Mouse (Mus musculus): Measurements from ENCODE around the gene Tekt3. TPM values are rescaled to one million over a fixed set of nuclear protein-coding genes. Genes with fewer than 3 reads are reported as not detected.

The Tekt3 gene
- polyA plus RNA-seq, 1 experiment from 2014 or later, result 0.79 TPM

DNA sequence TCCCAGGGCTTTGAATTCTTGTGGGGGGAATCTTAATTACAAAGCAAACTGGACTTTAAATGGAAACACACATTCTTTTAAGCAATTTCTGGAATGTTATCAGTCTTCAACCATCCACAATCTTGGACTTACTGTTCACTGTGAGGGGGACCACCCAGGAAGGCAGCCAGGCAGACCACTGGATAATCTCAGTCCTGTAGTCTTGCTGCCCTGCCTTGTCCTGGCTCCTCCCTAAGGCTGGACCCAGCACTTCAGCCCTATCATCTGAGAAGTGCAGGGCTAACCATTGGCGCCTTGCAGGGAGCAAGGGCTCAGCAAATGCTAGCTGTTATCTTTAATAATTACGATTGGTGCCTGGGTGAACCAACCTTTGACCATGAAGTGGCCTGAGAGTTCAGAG is 37.3 kb upstream of the Tekt3 start:
- WGBS, result 26% methylated on average over 2 of the region's 2 CpGs
- no peaks in the 10 kb centered on the region for H3K27me3 ChIP-seq (replicated peaks; ENCODE audit: insufficient read depth, low read length)
- no peak overlapping the region for H3K4me3 ChIP-seq (ENCODE audit: low read depth, low read length)
- TF ChIP-seq CTCF (IDR thresholded peaks at IDR 0.05) (no peak), EP300 (IDR thresholded peaks at IDR 0.05) (peak; percentile 15; the same call in 1 of the 2 replicates)
- ATAC-seq, result no peak
- H3K27ac ChIP-seq (ENCODE audit: low read length), result peak overlapping the region; percentile 43; the same call in 1 of the 2 replicates
- peaks cover 44% of the 10 kb centered on the region for H3K4me1 ChIP-seq (ENCODE audit: insufficient read depth, low read depth, low read length)
- H3K4me2 ChIP-seq (replicated peaks; ENCODE audit: low read depth, low read length), result no peak overlapping the region
- DNase-seq (ENCODE audit: low spot score), result peak; percentile 48
- no peaks in the 10 kb centered on the region for H3K9me3 ChIP-seq (ENCODE audit: low read length)
- H3K36me3 ChIP-seq (ENCODE audit: insufficient read depth, low read length), result no peaks in the 10 kb centered on the region
- no peak overlapping the region for H3K9ac ChIP-seq (replicated peaks; ENCODE audit: low read depth)

DNA sequence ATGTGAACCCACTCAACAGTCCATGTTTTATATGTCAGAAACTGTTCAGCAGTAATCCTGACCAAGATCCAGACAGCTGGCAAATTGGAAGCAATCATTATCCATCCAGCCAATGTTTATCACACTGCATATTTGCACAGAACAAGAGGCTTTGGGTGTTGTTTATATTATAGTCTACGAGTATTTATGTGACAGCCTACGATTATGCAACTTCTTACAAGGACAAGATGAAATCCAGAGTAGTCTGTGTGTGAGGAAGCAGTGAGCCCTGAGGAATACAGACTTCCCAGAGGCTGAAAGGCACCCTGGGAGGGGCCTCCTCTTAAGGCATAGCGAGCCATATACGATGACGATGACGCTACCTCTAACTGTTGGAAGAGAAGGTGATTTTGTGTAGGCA is 36.0 kb upstream of the Tekt3 start:
- Histone ChIP-seq H3K4me2 (replicated peaks; ENCODE audit: low read depth, low read length) (no peak overlapping the region), H3K27me3 (replicated peaks; ENCODE audit: insufficient read depth, low read length) (no peaks in the 10 kb centered on the region), H3K4me1 (ENCODE audit: insufficient read depth, low read depth, low read length) (peaks cover 53% of the 10 kb centered on the region), H3K36me3 (ENCODE audit: insufficient read depth, low read length) (no peaks in the 10 kb centered on the region), H3K9me3 (ENCODE audit: low read length) (no peaks in the 10 kb centered on the region), H3K27ac (ENCODE audit: low read length) (peak overlapping the region; percentile 73), H3K9ac (replicated peaks; ENCODE audit: low read depth) (no peak overlapping the region), H3K4me3 (ENCODE audit: low read depth, low read length) (no peak overlapping the region)
- peak; percentile 96 for DNase-seq (ENCODE audit: low spot score)
- TF ChIP-seq EP300 (IDR thresholded peaks at IDR 0.05) (peak; percentile 96), CTCF (IDR thresholded peaks at IDR 0.05) (no peak)
- 27% methylated on average over 6 of the region's 6 CpGs for WGBS
- ATAC-seq, result peak; percentile 55

DNA sequence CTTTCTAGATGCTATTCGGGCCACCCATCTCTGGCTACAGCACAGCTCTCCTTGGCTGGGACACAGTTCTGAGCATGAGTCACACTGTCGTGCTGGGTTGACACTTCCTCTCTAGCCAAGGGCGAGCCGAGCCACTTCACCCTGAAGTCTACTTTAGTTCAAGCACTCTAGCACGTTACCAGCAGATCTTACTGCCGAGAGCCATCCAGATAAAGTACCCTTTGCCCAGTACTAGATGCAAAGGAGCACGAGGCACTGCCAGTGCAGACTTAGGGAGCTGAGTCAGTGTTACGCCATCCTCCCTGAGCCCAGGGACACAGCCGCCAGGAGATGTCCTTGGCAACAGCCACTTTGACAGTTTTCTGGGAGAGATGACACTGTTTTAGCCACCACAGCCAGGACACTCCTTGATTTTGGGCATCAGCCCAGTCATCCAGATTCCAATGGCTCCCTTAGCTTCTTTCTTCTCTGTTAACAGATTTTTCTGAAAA is 34.8 kb upstream of the Tekt3 start:
- peak; percentile 91 for ATAC-seq
- 14% methylated on average over 9 of the region's 9 CpGs for WGBS
- peak overlapping the region; percentile 73; the same call in 1 of the 2 replicates for H3K27ac ChIP-seq (ENCODE audit: low read length)

DNA sequence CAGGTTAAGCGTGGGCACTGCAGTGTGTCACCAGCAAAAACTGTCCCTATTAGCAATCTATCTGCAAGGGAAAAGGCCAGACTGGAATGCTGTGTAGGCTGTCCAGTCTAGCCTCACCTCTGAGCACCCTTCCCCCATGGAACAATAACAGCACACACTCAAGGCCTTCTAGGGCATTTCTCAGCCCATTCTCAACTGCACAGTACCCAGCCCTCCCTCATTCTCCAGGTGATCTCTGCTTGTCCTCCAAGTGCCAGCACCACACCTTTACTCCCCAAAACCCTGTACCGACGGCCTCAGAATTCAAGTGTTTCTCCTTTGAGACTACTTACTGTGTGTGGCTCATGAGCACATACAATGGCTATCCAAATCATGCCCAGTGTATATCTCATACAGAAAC is 33.3 kb upstream of the Tekt3 start:
- peak; percentile 65 for DNase-seq (ENCODE audit: low spot score)
- Histone ChIP-seq H3K4me3 (ENCODE audit: low read depth, low read length) (no peak overlapping the region), H3K36me3 (ENCODE audit: insufficient read depth, low read length) (no peaks in the 10 kb centered on the region), H3K9me3 (ENCODE audit: low read length) (no peaks in the 10 kb centered on the region), H3K27me3 (replicated peaks; ENCODE audit: insufficient read depth, low read length) (no peaks in the 10 kb centered on the region), H3K4me2 (replicated peaks; ENCODE audit: low read depth, low read length) (no peak overlapping the region), H3K9ac (replicated peaks; ENCODE audit: low read depth) (no peak overlapping the region), H3K27ac (ENCODE audit: low read length) (peak overlapping the region; percentile 9; the same call in 1 of the 2 replicates), H3K4me1 (ENCODE audit: insufficient read depth, low read depth, low read length) (peaks cover 48% of the 10 kb centered on the region)
- TF ChIP-seq EP300 (IDR thresholded peaks at IDR 0.05) (0 out of 2 replicates have a peak, but pooled peaks have one; percentile 19), CTCF (IDR thresholded peaks at IDR 0.05) (no peak)
- 72% methylated on average over 3 of the region's 3 CpGs for WGBS
- peak; percentile 45 for ATAC-seq

More for the DNA sequence above, 34.8 kb upstream of the Tekt3 start:
- no peak overlapping the region for H3K4me3 ChIP-seq (ENCODE audit: low read depth, low read length)
- TF ChIP-seq CTCF (IDR thresholded peaks at IDR 0.05) (peak; percentile 11; the same call in 1 of the 2 replicates), EP300 (IDR thresholded peaks at IDR 0.05) (peak; percentile 97)
- no peaks in the 10 kb centered on the region for H3K9me3 ChIP-seq (ENCODE audit: low read length)
- H3K9ac ChIP-seq (replicated peaks; ENCODE audit: low read depth), result no peak overlapping the region
- peak; percentile 96 for DNase-seq (ENCODE audit: low spot score)
- peaks cover 53% of the 10 kb centered on the region for H3K4me1 ChIP-seq (ENCODE audit: insufficient read depth, low read depth, low read length)
- no peaks in the 10 kb centered on the region for H3K27me3 ChIP-seq (replicated peaks; ENCODE audit: insufficient read depth, low read length)
- no peaks in the 10 kb centered on the region for H3K36me3 ChIP-seq (ENCODE audit: insufficient read depth, low read length)
- H3K4me2 ChIP-seq (replicated peaks; ENCODE audit: low read depth, low read length), result no peak overlapping the region

DNA sequence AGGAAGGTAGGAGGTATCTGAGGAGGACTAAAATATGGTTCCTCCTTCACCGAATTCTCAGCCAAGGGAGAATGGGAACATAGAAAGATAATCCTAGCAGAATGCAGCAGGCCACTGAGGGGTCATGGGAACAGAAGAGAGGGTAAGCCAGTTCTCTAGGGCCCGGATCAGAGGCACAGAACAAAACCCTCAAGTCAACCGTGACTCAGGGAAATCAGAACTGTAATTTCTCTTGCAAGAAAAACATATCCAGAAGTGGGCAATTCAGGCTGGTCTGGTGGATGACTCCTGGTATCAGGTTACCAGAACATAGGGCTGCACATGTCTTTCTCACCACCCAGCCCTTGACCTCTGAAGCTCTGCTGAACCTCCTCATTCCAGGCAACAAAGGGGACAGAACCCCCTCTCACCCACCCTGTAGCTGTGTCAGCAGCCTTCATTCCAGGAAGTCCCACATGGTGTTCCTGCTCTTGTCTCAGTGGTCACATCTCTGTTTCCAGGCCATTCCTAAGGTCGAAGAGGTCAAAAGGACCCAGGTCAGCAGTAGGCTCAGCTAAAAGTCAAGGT is 32.2 kb upstream of the Tekt3 start:
- TF ChIP-seq CTCF (IDR thresholded peaks at IDR 0.05) (no peak), EP300 (IDR thresholded peaks at IDR 0.05) (0 out of 2 replicates have a peak, but pooled peaks have one; percentile 11)
- H3K4me3 ChIP-seq (ENCODE audit: low read depth, low read length), result no peak overlapping the region
- H3K9ac ChIP-seq (replicated peaks; ENCODE audit: low read depth), result no peak overlapping the region
- no peak overlapping the region for H3K27ac ChIP-seq (ENCODE audit: low read length)
- ATAC-seq (no peak), DNase-seq (ENCODE audit: low spot score) (peak; percentile 57)
- no peak overlapping the region for H3K4me2 ChIP-seq (replicated peaks; ENCODE audit: low read depth, low read length)
- H3K27me3 ChIP-seq (replicated peaks; ENCODE audit: insufficient read depth, low read length), result no peaks in the 10 kb centered on the region
- no peaks in the 10 kb centered on the region for H3K9me3 ChIP-seq (ENCODE audit: low read length)
- H3K4me1 ChIP-seq (ENCODE audit: insufficient read depth, low read depth, low read length), result peaks cover 46% of the 10 kb centered on the region
- WGBS, result 56% methylated on average over 4 of the region's 4 CpGs
- no peaks in the 10 kb centered on the region for H3K36me3 ChIP-seq (ENCODE audit: insufficient read depth, low read length)

DNA sequence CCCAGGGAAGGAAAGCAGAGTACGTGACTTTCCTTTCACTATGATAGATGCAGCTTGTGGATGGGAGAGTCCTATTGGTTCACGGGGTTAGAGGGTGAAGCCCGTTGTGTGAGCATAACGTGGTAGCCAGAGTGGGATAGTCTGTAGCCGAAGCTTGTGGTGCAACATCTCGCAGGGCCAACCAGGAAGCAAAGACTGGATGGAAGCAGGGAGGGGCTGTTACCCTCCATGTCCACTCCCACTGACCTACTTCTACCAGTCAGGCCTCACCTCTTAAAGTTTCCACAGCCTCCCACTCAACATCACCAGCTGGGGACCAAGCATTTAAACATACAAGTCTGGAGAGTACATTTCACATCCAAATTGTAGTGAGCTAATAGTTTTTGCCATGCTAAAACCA is 31.7 kb upstream of the Tekt3 start:
- ATAC-seq, result no peak
- 74% methylated on average over 6 of the region's 6 CpGs for WGBS

More for the DNA sequence above, 31.7 kb upstream of the Tekt3 start:
- H3K27ac ChIP-seq (ENCODE audit: low read length), result no peak overlapping the region
- TF ChIP-seq EP300 (IDR thresholded peaks at IDR 0.05) (no peak), CTCF (IDR thresholded peaks at IDR 0.05) (no peak)
- H3K4me3 ChIP-seq (ENCODE audit: low read depth, low read length), result no peak overlapping the region
- no peaks in the 10 kb centered on the region for H3K36me3 ChIP-seq (ENCODE audit: insufficient read depth, low read length)
- no peaks in the 10 kb centered on the region for H3K9me3 ChIP-seq (ENCODE audit: low read length)
- H3K4me2 ChIP-seq (replicated peaks; ENCODE audit: low read depth, low read length), result no peak overlapping the region
- no peak overlapping the region for H3K9ac ChIP-seq (replicated peaks; ENCODE audit: low read depth)
- peaks cover 42% of the 10 kb centered on the region for H3K4me1 ChIP-seq (ENCODE audit: insufficient read depth, low read depth, low read length)
- DNase-seq (ENCODE audit: low spot score), result peak; percentile 68
- no peaks in the 10 kb centered on the region for H3K27me3 ChIP-seq (replicated peaks; ENCODE audit: insufficient read depth, low read length)
